Mouse (Mus musculus) stomach, postnatal 0 days (tissue): ENCODE measurements around the gene Slc11a1.

Source experiments
- CTCF ChIP-seq: IDR thresholded peaks from 2 replicates; pipeline ENCODE4 v1.5.1; 2016; ENCODE audit warnings: antibody characterized with exemption, low read depth, mild to moderate bottlenecking, moderate library complexity
- EP300 ChIP-seq: optimal IDR thresholded peaks from 2 replicates; pipeline ENCODE3; 2016; ENCODE audit warnings: antibody characterized with exemption

DNA sequence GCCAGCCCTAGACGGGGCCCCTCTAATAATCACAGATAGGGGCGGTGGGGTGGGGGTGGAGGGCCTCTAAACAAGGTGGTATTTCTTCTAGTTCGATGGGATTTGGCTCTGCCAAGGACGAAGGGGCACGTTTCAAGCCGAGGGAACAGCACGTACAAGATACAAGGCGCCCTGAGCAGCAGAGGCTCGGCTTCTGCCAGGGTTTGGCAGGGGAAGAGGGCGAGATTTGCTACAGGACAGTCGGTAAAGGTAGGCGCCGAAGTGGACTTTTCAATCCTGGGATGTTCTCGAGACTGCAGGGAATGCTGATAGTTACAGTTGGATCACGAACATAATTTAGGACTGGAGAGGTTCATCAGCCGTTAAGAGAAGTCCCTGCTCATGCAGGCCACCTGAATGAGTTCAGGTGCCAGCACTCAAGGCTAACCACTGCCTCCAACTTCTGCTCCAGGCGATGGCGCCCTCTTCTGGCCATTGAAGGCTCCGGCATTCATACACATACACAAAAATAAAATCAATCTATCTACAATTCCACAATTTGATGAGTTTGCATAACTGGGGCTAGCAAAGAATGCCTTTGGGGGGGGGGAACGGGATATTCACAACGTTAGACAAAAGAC lies 15.4 kb downstream of the Slc11a1 start:
- TF ChIP-seq CTCF, result peak; percentile 87
- TF ChIP-seq EP300, result no peak
